Mouse (Mus musculus) heart, adult 2 months (tissue): ENCODE results near the gene Zfp764. TPM values are rescaled to one million over a fixed set of nuclear protein-coding genes. Genes with fewer than 3 reads are reported as not detected.
A peak's percentile ranks its signal among the peaks of the same experiment; 100 is the strongest.

Experiments used
- DNase-seq, 2 experiments: peaks; one replicate each; pipeline ENCODE4 v3.0.0; 2021
- H3K27ac ChIP-seq: fragments of 200-600 bp; 2 replicates; pipeline ENCODE4 v1.8.1; 2022
- H3K27me3 ChIP-seq: fragments of 200-500 bp; 2 replicates; pipeline ENCODE4 v1.6.1; 2012; ENCODE audit warnings: mild to moderate bottlenecking, low read length, inconsistent platforms, mixed read lengths; ENCODE audit not compliant: control insufficient read depth, insufficient read depth
- H3K36me3 ChIP-seq: fragments of 200-500 bp; 2 replicates; pipeline ENCODE4 v1.6.1; 2012; ENCODE audit warnings: low read length, inconsistent platforms; ENCODE audit not compliant: control insufficient read depth, insufficient read depth
- H3K4me1 ChIP-seq: fragments of 200-500 bp; 2 replicates; pipeline ENCODE4 v1.6.1; 2011; ENCODE audit warnings: low read length; ENCODE audit not compliant: control insufficient read depth, insufficient read depth
- H3K4me3 ChIP-seq: fragments of 200-600 bp; 2 replicates; pipeline ENCODE4 v1.8.1; 2022
- H3K79me2 ChIP-seq: fragments of 200-500 bp; replicated peaks from 2 replicates; pipeline ENCODE4 v1.6.1; 2012; ENCODE audit warnings: mild to moderate bottlenecking, inconsistent platforms, low read length, moderate library complexity, mixed read lengths; ENCODE audit not compliant: control insufficient read depth, insufficient read depth
- H3K9ac ChIP-seq: fragments of 200-500 bp; 2 replicates; pipeline ENCODE4 v1.6.1; 2012; ENCODE audit warnings: low read depth, mild to moderate bottlenecking, control low read depth, inconsistent platforms, low read length, mixed read lengths
- CTCF ChIP-seq: fragments of 200-600 bp; IDR thresholded peaks from 2 replicates; pipeline ENCODE4 v1.8.1; 2022; ENCODE audit warnings: antibody characterized with exemption, mild to moderate bottlenecking, moderate library complexity
- EP300 ChIP-seq: fragments of 200-500 bp; IDR thresholded peaks from 2 replicates; pipeline ENCODE4 v1.6.1; 2011; ENCODE audit warnings: low read depth, low read length, control low read depth; ENCODE audit not compliant: insufficient read depth
- POLR2A ChIP-seq: fragments of 200-500 bp; IDR thresholded peaks from 2 replicates; pipeline ENCODE4 v1.6.1; 2011; ENCODE audit warnings: mild to moderate bottlenecking, low read depth, low read length, control low read depth; ENCODE audit not compliant: insufficient read depth
- WGBS: fragments of 180-500 bp; shearing (Covaris S2); methylation state at CpG from one replicate; pipeline ENCODE4 v1.1.7; 2018; 5-methylcytosine and 5-hydroxymethylcytosine counted together
- intact Hi-C: fragments of 180-260 bp; cut with DNase I; formaldehyde crosslinking; loops from one replicate; pipeline ENCODE4 v1.15.1; 2025
- polyA plus RNA-seq: library from polyadenylated mRNA; depleted of rRNA; stranded (reverse); fragments of >200 nt; gene quantifications from 2 replicates; pipeline ENCODE4 v1.2.3, GENCODE M21; 2012
- total RNA-seq, 2 experiments: library from RNA; stranded (reverse); gene quantifications; 2 replicates each; pipeline ENCODE4 v1.2.3; 2021

The Zfp764 gene
- total and polyA plus RNA-seq, 3 experiments = 2.6 to 3.2 (median 3.2) TPM

DNA sequence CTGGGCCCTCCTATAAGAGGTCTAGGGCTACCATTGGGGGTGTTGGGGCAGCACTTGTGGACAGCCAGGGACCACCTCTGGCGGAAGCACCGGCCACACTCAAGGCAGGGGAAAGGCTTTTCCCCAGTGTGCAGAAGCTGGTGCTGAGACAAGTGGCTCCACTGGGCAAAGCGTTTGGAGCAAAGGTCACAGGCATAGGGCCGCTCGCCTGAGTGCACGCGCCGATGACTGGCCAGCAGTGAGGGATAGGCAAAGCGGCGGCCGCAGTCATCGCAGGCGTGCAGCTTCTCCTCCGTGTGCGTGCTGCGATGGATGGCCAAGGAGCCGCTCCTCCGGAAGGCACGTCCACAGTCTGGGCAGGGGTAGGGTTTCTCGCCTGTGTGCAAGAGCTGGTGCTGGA, 37.4 kb upstream of the Zfp764 start:
- 94% methylated on average over 20 of the region's 20 CpGs for WGBS
- TF ChIP-seq POLR2A = no peak
- no peak for TF ChIP-seq CTCF
- no peak for TF ChIP-seq EP300

DNA sequence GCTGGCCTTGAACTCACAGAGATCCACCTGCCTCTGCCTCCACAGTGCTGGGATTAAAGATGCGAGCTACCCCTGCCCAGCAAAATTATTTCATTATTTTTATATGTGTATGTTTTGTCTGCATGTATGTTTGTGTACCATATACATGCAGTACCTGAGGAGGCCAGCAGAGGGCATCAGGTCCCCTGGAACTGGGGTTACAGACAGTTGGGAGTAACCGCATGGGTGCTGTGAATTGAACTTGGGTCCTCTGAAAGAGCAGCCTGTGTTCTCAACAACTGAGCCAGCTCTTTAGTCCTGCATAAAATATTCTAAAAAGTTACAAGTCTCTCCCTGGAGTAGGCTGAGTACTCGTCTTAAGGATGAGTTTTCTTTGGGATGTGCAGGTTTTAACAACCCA, 31.1 kb upstream of the Zfp764 start:
- H3K36me3 ChIP-seq = no peaks in the 10 kb centered on the region
- intact Hi-C loops = no loop called here
- DNase-seq = no peak
- H3K27ac ChIP-seq = no peak overlapping the region
- H3K79me2 ChIP-seq = no peaks in the 10 kb centered on the region
- no peak overlapping the region for H3K9ac ChIP-seq
- no peak overlapping the region for H3K4me3 ChIP-seq
- no peaks in the 10 kb centered on the region for H3K4me1 ChIP-seq
- H3K27me3 ChIP-seq = no peaks in the 10 kb centered on the region
- WGBS = 89% methylated on average over 3 of the region's 3 CpGs
- TF ChIP-seq CTCF (peak; percentile 63), EP300 (no peak)

More for the DNA sequence above, 37.4 kb upstream of the Zfp764 start:
- Histone ChIP-seq H3K4me1 (no peaks in the 10 kb centered on the region), H3K9ac (no peak overlapping the region), H3K79me2 (no peaks in the 10 kb centered on the region), H3K4me3 (no peak overlapping the region), H3K36me3 (0 out of 2 replicates have a peak, but pooled peaks cover 2% of the 10 kb centered on the region), H3K27ac (no peak overlapping the region), H3K27me3 (no peaks in the 10 kb centered on the region)
- intact Hi-C loops = no loop called here
- no peak for DNase-seq

DNA sequence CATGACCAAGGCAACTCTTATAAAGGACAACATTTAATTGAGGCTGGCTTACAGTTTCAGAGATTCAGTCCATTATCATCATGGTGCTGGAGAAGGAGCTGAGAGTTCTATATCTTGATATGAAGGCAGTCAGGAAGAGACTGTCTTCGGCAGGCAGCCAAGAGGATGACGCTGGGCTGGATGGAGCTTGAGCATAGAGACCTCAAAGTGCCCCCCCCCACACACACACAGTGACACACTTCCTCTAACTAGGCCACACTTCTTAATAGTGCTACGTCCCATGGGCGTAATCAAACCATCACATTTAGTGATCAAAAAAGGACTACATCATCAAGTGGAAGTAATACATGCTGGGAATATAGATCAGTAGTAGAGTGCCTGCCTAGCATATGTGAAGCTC, 28.6 kb upstream of the Zfp764 start:
- no peak overlapping the region for H3K9ac ChIP-seq
- H3K27me3 ChIP-seq = no peaks in the 10 kb centered on the region
- intact Hi-C loops = no loop called here
- 67% methylated on average over 4 of the region's 4 CpGs for WGBS
- H3K36me3 ChIP-seq = no peaks in the 10 kb centered on the region
- no peak overlapping the region for H3K4me3 ChIP-seq
- DNase-seq = no peak
- H3K27ac ChIP-seq = no peak overlapping the region
- H3K4me1 ChIP-seq = no peaks in the 10 kb centered on the region
- no peaks in the 10 kb centered on the region for H3K79me2 ChIP-seq
- no peak for TF ChIP-seq CTCF
- no peak for TF ChIP-seq EP300
- no peak for TF ChIP-seq POLR2A

DNA sequence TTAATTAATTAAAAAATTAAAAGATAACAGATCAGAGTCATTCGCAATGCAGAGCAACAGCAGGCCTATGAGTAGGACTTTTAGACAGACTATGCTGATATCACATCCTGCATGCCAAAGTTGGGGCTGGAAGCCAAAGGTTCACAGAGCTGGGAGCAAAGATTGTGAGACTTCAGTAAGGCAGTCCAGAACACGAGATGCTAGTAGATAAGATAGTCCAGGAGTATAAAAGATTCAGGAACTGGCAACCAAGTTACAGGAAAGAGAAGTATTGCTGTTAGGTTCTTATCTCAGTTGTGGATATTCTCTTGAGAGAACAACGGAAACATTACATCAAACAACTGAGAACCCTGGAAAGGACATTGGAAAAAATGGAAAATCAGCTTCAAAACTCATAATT, 19.7 kb upstream of the Zfp764 start:
- intact Hi-C loops = no loop called here
- Histone ChIP-seq H3K27ac (no peak overlapping the region; the same call in 1 of the 2 replicates), H3K27me3 (no peaks in the 10 kb centered on the region), H3K4me3 (no peak overlapping the region), H3K79me2 (no peaks in the 10 kb centered on the region), H3K4me1 (peaks cover 6% of the 10 kb centered on the region), H3K9ac (no peak overlapping the region), H3K36me3 (no peaks in the 10 kb centered on the region)
- WGBS = 22% methylated on average over 3 of the region's 3 CpGs
- peak in 1 of 2 experiments; percentile 57 for DNase-seq
- TF ChIP-seq POLR2A (no peak), CTCF (no peak), EP300 (0 out of 2 replicates have a peak, but pooled peaks have one; percentile 36)

DNA sequence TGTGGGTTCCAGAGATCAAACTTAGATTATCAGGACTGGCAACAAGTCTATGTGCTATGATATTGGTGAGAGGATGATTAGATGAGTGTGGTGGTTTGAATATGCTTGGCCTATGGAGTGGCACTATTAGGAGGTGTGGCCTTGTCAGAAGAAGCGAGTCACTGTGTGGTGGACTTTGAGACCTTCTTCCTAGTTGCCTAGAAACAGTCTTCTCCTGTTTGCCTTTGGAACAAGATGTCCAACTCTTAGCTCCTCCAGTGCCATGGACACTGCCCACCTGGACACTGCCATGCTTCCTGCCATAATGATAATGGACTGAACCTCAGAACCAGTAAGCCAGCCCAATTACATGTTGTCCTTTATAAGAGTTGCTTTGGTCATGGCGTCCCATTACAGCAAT, 19.3 kb upstream of the Zfp764 start:
- WGBS = 63% methylated on average over 2 of the region's 2 CpGs
- intact Hi-C loops = no loop called here
- DNase-seq = no peak
- H3K4me3 ChIP-seq = no peak overlapping the region
- no peaks in the 10 kb centered on the region for H3K79me2 ChIP-seq
- no peak overlapping the region for H3K9ac ChIP-seq
- H3K4me1 ChIP-seq = peaks cover 6% of the 10 kb centered on the region
- no peak for TF ChIP-seq POLR2A
- no peak for TF ChIP-seq EP300
- TF ChIP-seq CTCF = no peak
- H3K27ac ChIP-seq = no peak overlapping the region; the same call in 1 of the 2 replicates
- H3K36me3 ChIP-seq = no peaks in the 10 kb centered on the region
- H3K27me3 ChIP-seq = no peaks in the 10 kb centered on the region

DNA sequence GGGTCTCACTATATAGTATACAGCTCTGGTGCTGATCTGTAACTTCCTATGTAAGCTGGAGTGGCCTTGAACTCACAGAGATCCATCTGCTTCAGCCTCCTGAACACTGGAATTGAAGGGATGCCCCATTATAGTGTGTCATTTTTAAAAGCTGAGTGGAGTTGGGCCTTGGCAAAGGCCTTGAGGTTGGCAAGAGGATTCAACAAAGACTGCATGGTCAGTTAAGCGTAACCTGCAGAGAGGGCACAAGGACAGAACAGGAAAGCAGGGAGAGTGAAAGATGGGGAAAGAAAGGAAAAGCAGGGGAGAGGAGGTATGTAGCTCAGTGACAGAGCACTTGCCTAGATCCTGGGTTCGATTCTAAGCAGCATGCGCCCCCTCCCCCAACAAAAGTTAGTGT, 18.7 kb upstream of the Zfp764 start:
- 89% methylated on average over 3 of the region's 3 CpGs for WGBS
- H3K36me3 ChIP-seq = no peaks in the 10 kb centered on the region

More for the DNA sequence above, 18.7 kb upstream of the Zfp764 start:
- Histone ChIP-seq H3K79me2 (no peaks in the 10 kb centered on the region), H3K9ac (no peak overlapping the region), H3K27me3 (no peaks in the 10 kb centered on the region), H3K27ac (no peak overlapping the region), H3K4me3 (no peak overlapping the region), H3K4me1 (peaks cover 6% of the 10 kb centered on the region)
- no peak for DNase-seq
- intact Hi-C loops = no loop called here
- TF ChIP-seq POLR2A (no peak), CTCF (no peak), EP300 (no peak)
